Mouse (Mus musculus) liver, adult 2 months (tissue): Measurements from ENCODE around the gene Stxbp4. TPM values are rescaled to one million over a fixed set of nuclear protein-coding genes. Genes with fewer than 3 reads are reported as not detected.

Experiments
- DNase-seq: peaks from one replicate; pipeline ENCODE4 v3.0.0-alpha.2; 2011; ENCODE audit warnings: low read depth, low spot score; ENCODE audit errors: extremely low read depth
- H3K27ac ChIP-seq: fragments of 200-500 bp; replicated peaks from 2 replicates; pipeline ENCODE4 v1.5.1; 2012; ENCODE audit warnings: low read depth, mild to moderate bottlenecking, control low read depth, inconsistent platforms, low read length; ENCODE audit not compliant: insufficient read depth
- H3K27me3 ChIP-seq: fragments of 200-500 bp; 2 replicates; pipeline ENCODE4 v1.6.1; 2012; ENCODE audit warnings: mild to moderate bottlenecking, moderate library complexity, low read length, inconsistent platforms; ENCODE audit not compliant: control insufficient read depth, insufficient read depth
- H3K36me3 ChIP-seq: fragments of 200-500 bp; 2 replicates; pipeline ENCODE4 v1.6.1; 2012; ENCODE audit warnings: low read length, inconsistent platforms; ENCODE audit not compliant: control insufficient read depth, insufficient read depth
- H3K4me1 ChIP-seq: fragments of 200-500 bp; 2 replicates; pipeline ENCODE4 v1.6.1; 2011; ENCODE audit warnings: low read length; ENCODE audit not compliant: control insufficient read depth, insufficient read depth
- H3K4me3 ChIP-seq: fragments of 200-500 bp; 2 replicates; pipeline ENCODE4 v1.5.1; 2011; ENCODE audit warnings: low read depth, mild to moderate bottlenecking, control low read depth, low read length, moderate library complexity; ENCODE audit not compliant: insufficient read depth
- H3K79me2 ChIP-seq: fragments of 200-500 bp; 2 replicates; pipeline ENCODE4 v1.6.1; 2012; ENCODE audit warnings: inconsistent platforms, mild to moderate bottlenecking, low read length, moderate library complexity; ENCODE audit not compliant: control insufficient read depth, insufficient read depth
- H3K9ac ChIP-seq: fragments of 200-500 bp; 2 replicates; pipeline ENCODE4 v1.6.1; 2012; ENCODE audit warnings: low read depth, mild to moderate bottlenecking, control low read depth, inconsistent platforms, low read length
- CTCF ChIP-seq: fragments of 200-500 bp; IDR thresholded peaks from 2 replicates; pipeline ENCODE4 v1.5.1; 2011; ENCODE audit warnings: low read depth, low read length, control low read depth
- POLR2A ChIP-seq: fragments of 200-500 bp; IDR thresholded peaks from 2 replicates; pipeline ENCODE4 v1.6.1; 2011; ENCODE audit warnings: low read length, control low read depth; ENCODE audit not compliant: insufficient read depth; ENCODE audit errors: extremely low read depth
- WGBS: fragments of 180-500 bp; shearing (Covaris S2); methylation state at CpG from one replicate; pipeline ENCODE4 v1.1.7; 2018; 5-methylcytosine and 5-hydroxymethylcytosine counted together
- polyA plus RNA-seq: library from polyadenylated mRNA; depleted of rRNA; stranded (reverse); fragments of >200 nt; gene quantifications from 2 replicates; pipeline ENCODE4 v1.2.3, GENCODE M21; 2012
- total RNA-seq: library from RNA; depleted of rRNA; stranded (reverse); fragments of >200 nt; gene quantifications from 2 replicates; pipeline ENCODE4 v1.2.3, GENCODE M21; 2014

Stxbp4 gene
- total and polyA plus RNA-seq, 2 experiments, result 0.62 to 1.8 TPM

GRCm38 (mm10) chr11:90552303-90553201, 85.3 kb downstream of the Stxbp4 start:
- Histone ChIP-seq H3K79me2 (no peaks in the 10 kb centered on the region), H3K27ac (no peak overlapping the region), H3K4me3 (no peak overlapping the region), H3K9ac (no peak overlapping the region), H3K36me3 (no peaks in the 10 kb centered on the region), H3K27me3 (no peaks in the 10 kb centered on the region), H3K4me1 (no peaks in the 10 kb centered on the region)
- WGBS, result 88% methylated on average over 18 of the region's 18 CpGs
- DNase-seq, result no peak
- TF ChIP-seq POLR2A (no peak), CTCF (no peak)

- Histone ChIP-seq H3K27ac (no peak overlapping the region), H3K36me3 (no peaks in the 10 kb centered on the region), H3K4me1 (no peaks in the 10 kb centered on the region), H3K4me3 (no peak overlapping the region), H3K79me2 (no peaks in the 10 kb centered on the region), H3K9ac (no peak overlapping the region), H3K27me3 (no peaks in the 10 kb centered on the region)
- no peak for TF ChIP-seq POLR2A
- no peak for TF ChIP-seq CTCF
- DNase-seq, result no peak
- WGBS, result 84% methylated on average over 13 of the region's 13 CpGs
Observed at GRCm38 (mm10) chr11:90548560-90548959, 89.3 kb downstream of the Stxbp4 start.

GRCm38 (mm10) chr11:90538636-90539263, 99.1 kb downstream of the Stxbp4 start:
- TF ChIP-seq CTCF (no peak), POLR2A (no peak)
- H3K36me3 ChIP-seq, result peaks cover 6% of the 10 kb centered on the region
- no peaks in the 10 kb centered on the region for H3K79me2 ChIP-seq
- whole genome bisulfite sequencing, result 96% methylated on average over 7 of the region's 7 CpGs
- H3K9ac ChIP-seq, result no peak overlapping the region
- no peaks in the 10 kb centered on the region for H3K27me3 ChIP-seq
- H3K27ac ChIP-seq, result no peak overlapping the region
- H3K4me3 ChIP-seq, result no peak overlapping the region
- no peaks in the 10 kb centered on the region for H3K4me1 ChIP-seq
- no peak for DNase-seq

GRCm38 (mm10) chr11:90525311-90525710, 112.6 kb downstream of the Stxbp4 start:
- TF ChIP-seq POLR2A (no peak), CTCF (no peak)
- Histone ChIP-seq H3K27me3 (no peaks in the 10 kb centered on the region), H3K79me2 (no peaks in the 10 kb centered on the region), H3K4me3 (no peak overlapping the region), H3K4me1 (no peaks in the 10 kb centered on the region), H3K36me3 (no peaks in the 10 kb centered on the region; the same call in 1 of the 2 replicates), H3K27ac (no peak overlapping the region), H3K9ac (no peak overlapping the region)
- WGBS, result 89% methylated on average over 2 of the region's 2 CpGs
- no peak for DNase-seq

- Histone ChIP-seq H3K27me3 (no peaks in the 10 kb centered on the region), H3K27ac (no peak overlapping the region), H3K4me1 (no peaks in the 10 kb centered on the region), H3K79me2 (no peaks in the 10 kb centered on the region), H3K36me3 (no peaks in the 10 kb centered on the region; the same call in 1 of the 2 replicates), H3K9ac (no peak overlapping the region), H3K4me3 (no peak overlapping the region)
- WGBS, result 83% methylated on average over 8 of the region's 8 CpGs
- DNase-seq, result no peak
- TF ChIP-seq POLR2A (no peak), CTCF (no peak)
Observed at GRCm38 (mm10) chr11:90521040-90521439, 116.8 kb downstream of the Stxbp4 start.

DNA sequence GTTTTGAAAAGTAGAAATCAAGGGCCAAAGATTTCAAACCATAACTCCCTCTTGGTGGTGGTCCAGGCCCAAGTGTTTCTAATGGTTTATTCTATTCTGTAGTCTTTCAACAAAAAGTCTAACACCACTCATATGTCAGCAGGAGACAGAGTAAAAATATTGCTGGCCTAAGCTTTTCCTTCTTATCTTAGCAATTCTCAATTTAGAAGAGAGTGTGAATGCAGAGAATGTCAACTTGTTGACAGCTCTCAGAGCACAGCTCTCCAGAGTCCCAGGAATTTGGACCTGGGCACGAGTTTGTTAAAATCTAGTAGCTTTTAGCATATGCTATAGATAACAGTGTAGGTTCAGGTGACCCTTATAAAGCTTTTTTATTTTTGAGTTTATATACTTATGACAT, 120.1 kb downstream of the Stxbp4 start:
- 68% methylated on average over 1 of the region's 1 CpGs for whole genome bisulfite sequencing
- TF ChIP-seq CTCF, result no peak
- TF ChIP-seq POLR2A, result no peak

More for the DNA sequence above, 120.1 kb downstream of the Stxbp4 start:
- Histone ChIP-seq H3K9ac (no peak overlapping the region), H3K27ac (no peak overlapping the region), H3K4me3 (no peak overlapping the region), H3K36me3 (no peaks in the 10 kb centered on the region; the same call in 1 of the 2 replicates), H3K4me1 (no peaks in the 10 kb centered on the region), H3K79me2 (no peaks in the 10 kb centered on the region), H3K27me3 (no peaks in the 10 kb centered on the region)
- DNase-seq, result no peak
